Mouse (Mus musculus): ENCODE measurements around the gene Ace.
A peak's percentile ranks its signal among the peaks of the same experiment; 100 is the strongest.
"Not testable (repeated sequence)": the region's sequence is repeated elsewhere in the genome, so short reads cannot be mapped to it uniquely, and the experiment has no call there.

The Ace gene

GRCm38 (mm10) chr11:105994375-105994774 lies 26.6 kb downstream of the Ace start, which contains the start of gene Ace3:
Gene Ace3, plus strand, starts transcription at chr11:105994675.
- DNase-seq (ENCODE audit: low spot score in 2 of 2): no peak

GRCm38 (mm10) chr11:106000062-106000461 lies 32.3 kb downstream of the Ace start:
- no peak for DNase-seq (ENCODE audit: low spot score in 2 of 2)

- no peak for DNase-seq (ENCODE audit: low spot score in 2 of 2)
These were observed 34.0 kb downstream of the Ace start for GRCm38 (mm10) chr11:106001718-106002117.

GRCm38 (mm10) chr11:106004576-106004975 lies 36.8 kb downstream of the Ace start:
- DNase-seq (ENCODE audit: low spot score in 2 of 2): no peak

GRCm38 (mm10) chr11:106005970-106006369 lies 38.2 kb downstream of the Ace start:
- DNase-seq (ENCODE audit: low spot score in 2 of 2): no peak

GRCm38 (mm10) chr11:106007821-106008220 lies 40.1 kb downstream of the Ace start, which contains the start of gene Kcnh6:
Gene Kcnh6, plus strand, starts transcription at chr11:106008124.
- DNase-seq (ENCODE audit: low spot score in 2 of 2): peak; percentile 38 to 50

- no peak for DNase-seq (ENCODE audit: low spot score in 2 of 2)
These were observed 45.0 kb downstream of the Ace start for GRCm38 (mm10) chr11:106012711-106013110.

GRCm38 (mm10) chr11:106013556-106014225 lies 45.9 kb downstream of the Ace start:
- no peak for DNase-seq (ENCODE audit: low spot score in 2 of 2)

- DNase-seq (ENCODE audit: low spot score in 2 of 2): no peak
These were observed 48.7 kb downstream of the Ace start for GRCm38 (mm10) chr11:106016440-106016839.

- DNase-seq (ENCODE audit: low spot score in 2 of 2): no peak
These were observed 52.5 kb downstream of the Ace start for GRCm38 (mm10) chr11:106020051-106020763.

- DNase-seq (ENCODE audit: low spot score in 2 of 2): no peak
These were observed 58.0 kb downstream of the Ace start for GRCm38 (mm10) chr11:106025774-106026173.

- DNase-seq (ENCODE audit: low spot score in 2 of 2): peak; percentile 29 to 59
These were observed 58.9 kb downstream of the Ace start for GRCm38 (mm10) chr11:106026465-106027151.

- no peak for DNase-seq (ENCODE audit: low spot score in 2 of 2)
These were observed 59.9 kb downstream of the Ace start for GRCm38 (mm10) chr11:106027607-106028006.

- DNase-seq (ENCODE audit: low spot score in 2 of 2): not testable (repeated sequence)
These were observed 64.3 kb downstream of the Ace start for GRCm38 (mm10) chr11:106032074-106032473.

GRCm38 (mm10) chr11:106033491-106033919 lies 65.8 kb downstream of the Ace start:
- peak; percentile 48 to 59 for DNase-seq (ENCODE audit: low spot score in 2 of 2)

GRCm38 (mm10) chr11:106034986-106035385 lies 67.2 kb downstream of the Ace start:
- no peak for DNase-seq (ENCODE audit: low spot score in 2 of 2)

GRCm38 (mm10) chr11:106036548-106037417 lies 69.0 kb downstream of the Ace start, which contains the start of gene Dcaf7:
Gene Dcaf7, plus strand, starts transcription at chr11:106036872.
- DNase-seq (ENCODE audit: low spot score in 2 of 2): peak; percentile 96 to 98

GRCm38 (mm10) chr11:106037418-106037751 lies 69.6 kb downstream of the Ace start:
- DNase-seq (ENCODE audit: low spot score in 2 of 2): peak in 1 of 2 experiments; percentile 34
